Mouse (Mus musculus) T-helper 1 cell (primary cell): ENCODE results near the gene Ptprg.

Source experiments
- in situ Hi-C: fragments of 300-600 bp; cut with MboI, MseI; formaldehyde crosslinking; loops from one replicate; pipeline ENCODE4 v1.15.1; 2025; ENCODE audit warnings: high pct_unique_total_duplicates

The Ptprg gene

GRCm38 (mm10) chr14:12198735-12199134, 645.4 kb downstream of the Ptprg start:
- in situ Hi-C loops: loop anchor here (10.0 kb wide), 1 partner anchor 594 kb away; no protein-coding TSS in a partner anchor

- in situ Hi-C loops: loop anchor here (10.0 kb wide), 1 partner anchor 595 kb away; no protein-coding TSS in a partner anchor
Observed at GRCm38 (mm10) chr14:12199956-12200950, 646.9 kb downstream of the Ptprg start.

GRCm38 (mm10) chr14:12202214-12202613, 648.9 kb downstream of the Ptprg start:
- in situ Hi-C loops: no loop called here

- in situ Hi-C loops: no loop called here
Observed at GRCm38 (mm10) chr14:12203081-12203480, 649.7 kb downstream of the Ptprg start.

GRCm38 (mm10) chr14:12206138-12206537, 652.8 kb downstream of the Ptprg start:
- in situ Hi-C loops: no loop called here

- in situ Hi-C loops: no loop called here
Observed at GRCm38 (mm10) chr14:12208554-12208953, 655.2 kb downstream of the Ptprg start.

- in situ Hi-C loops: loop anchor here (10.0 kb wide), 1 partner anchor 1146 kb away; no protein-coding TSS in a partner anchor
Observed at GRCm38 (mm10) chr14:12218544-12219150, 665.3 kb downstream of the Ptprg start.

- in situ Hi-C loops: loop anchor here (10.0 kb wide), 1 partner anchor 1145 kb away; no protein-coding TSS in a partner anchor
Observed at GRCm38 (mm10) chr14:12219877-12220276, 666.5 kb downstream of the Ptprg start.

GRCm38 (mm10) chr14:12220540-12220939, 667.2 kb downstream of the Ptprg start:
- in situ Hi-C loops: no loop called here

- in situ Hi-C loops: no loop called here
Observed at GRCm38 (mm10) chr14:12221571-12221970, 668.2 kb downstream of the Ptprg start.

GRCm38 (mm10) chr14:12243726-12244125, 690.4 kb downstream of the Ptprg start:
- in situ Hi-C loops: no loop called here

- in situ Hi-C loops: loop anchor here (25.0 kb wide), 2 partner anchors 1636 to 1964 kb away; partner anchors contain the start of gene Gm281
Observed at GRCm38 (mm10) chr14:12276031-12276430, 722.7 kb downstream of the Ptprg start.

- in situ Hi-C loops: loop anchor here (25.0 kb wide), 2 partner anchors 1629 to 1971 kb away; partner anchors contain the start of gene Gm281
Observed at GRCm38 (mm10) chr14:12283641-12284040, 730.3 kb downstream of the Ptprg start, which contains the start of gene Gm49355. Gm49355 (plus strand) TSS chr14:12283976.

GRCm38 (mm10) chr14:12284141-12284912, 731.0 kb downstream of the Ptprg start, which contains the start of gene 3830406C13Rik:
3830406C13Rik (plus strand) TSS chr14:12284173.
- in situ Hi-C loops: loop anchor here (25.0 kb wide), 2 partner anchors 1628 to 1972 kb away; partner anchors contain the start of gene Gm281

- in situ Hi-C loops: loop anchor here (25.0 kb wide), 2 partner anchors 1623 to 1977 kb away; partner anchors contain the start of gene Gm281
Observed at GRCm38 (mm10) chr14:12289747-12290146, 736.4 kb downstream of the Ptprg start.
